Mouse (Mus musculus) cerebellum, adult 11-12 months (tissue): Measurements from ENCODE around the gene Ankrd11.

Experiments used
- DNase-seq: peaks from one replicate; pipeline ENCODE4 v3.0.0; 2022

The Ankrd11 gene

DNA sequence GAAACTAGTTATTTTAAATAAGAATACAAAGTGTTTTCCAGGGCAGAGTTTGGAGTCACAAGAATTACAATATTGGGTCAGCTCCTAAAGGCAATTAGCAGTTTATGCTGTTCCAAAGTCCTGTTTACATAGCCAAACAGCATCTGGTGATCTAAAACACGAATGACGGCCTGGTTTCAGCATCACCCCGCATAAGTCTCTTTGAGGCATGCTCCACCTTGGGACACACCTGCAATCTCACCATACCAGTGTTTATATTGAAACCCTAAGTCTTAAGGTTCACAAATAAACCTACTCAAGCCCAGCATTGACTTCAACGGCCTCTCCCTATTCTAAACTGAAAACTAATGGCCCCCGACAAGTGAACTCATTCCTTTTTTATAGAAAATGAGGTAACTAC is 81.8 kb downstream of the Ankrd11 start:
- no peak for DNase-seq

DNA sequence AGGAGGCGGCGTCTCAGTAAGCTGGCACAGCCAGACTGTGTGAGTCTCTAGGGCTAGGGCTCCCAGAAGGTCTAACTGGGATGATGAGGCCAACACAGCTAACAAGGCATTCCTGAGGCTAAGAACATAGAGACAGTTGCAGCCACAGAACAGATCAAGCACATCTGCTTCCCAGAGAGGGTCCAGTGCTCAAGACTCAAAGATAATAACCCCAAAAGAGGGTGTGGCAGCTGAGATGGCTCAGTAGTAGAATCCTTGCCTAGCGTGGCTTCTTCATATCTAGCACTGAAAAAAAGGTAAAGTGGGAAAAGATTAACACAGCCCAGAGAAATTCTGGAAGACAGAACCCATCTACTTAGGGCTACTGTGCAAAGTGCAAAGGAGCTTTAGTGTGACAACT is 86.1 kb downstream of the Ankrd11 start:
- no peak for DNase-seq

DNA sequence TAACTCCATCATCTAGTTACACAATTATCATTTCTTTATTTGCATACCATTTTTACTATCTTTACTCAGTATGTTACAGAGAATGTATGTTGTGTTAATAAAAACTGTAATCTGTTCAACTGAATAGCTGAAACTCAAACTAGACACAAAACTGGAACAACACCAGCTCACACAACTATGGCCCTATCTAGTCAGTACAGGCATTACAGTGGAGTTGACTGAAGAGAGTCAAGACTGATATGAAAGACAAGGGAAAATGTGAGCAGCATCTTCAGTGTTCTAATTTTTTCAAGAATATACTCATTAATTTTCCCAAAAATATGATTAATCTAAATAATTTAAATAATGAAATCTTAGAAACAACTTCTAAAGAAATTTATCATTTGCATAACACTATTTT is 86.9 kb downstream of the Ankrd11 start:
- DNase-seq: no peak

DNA sequence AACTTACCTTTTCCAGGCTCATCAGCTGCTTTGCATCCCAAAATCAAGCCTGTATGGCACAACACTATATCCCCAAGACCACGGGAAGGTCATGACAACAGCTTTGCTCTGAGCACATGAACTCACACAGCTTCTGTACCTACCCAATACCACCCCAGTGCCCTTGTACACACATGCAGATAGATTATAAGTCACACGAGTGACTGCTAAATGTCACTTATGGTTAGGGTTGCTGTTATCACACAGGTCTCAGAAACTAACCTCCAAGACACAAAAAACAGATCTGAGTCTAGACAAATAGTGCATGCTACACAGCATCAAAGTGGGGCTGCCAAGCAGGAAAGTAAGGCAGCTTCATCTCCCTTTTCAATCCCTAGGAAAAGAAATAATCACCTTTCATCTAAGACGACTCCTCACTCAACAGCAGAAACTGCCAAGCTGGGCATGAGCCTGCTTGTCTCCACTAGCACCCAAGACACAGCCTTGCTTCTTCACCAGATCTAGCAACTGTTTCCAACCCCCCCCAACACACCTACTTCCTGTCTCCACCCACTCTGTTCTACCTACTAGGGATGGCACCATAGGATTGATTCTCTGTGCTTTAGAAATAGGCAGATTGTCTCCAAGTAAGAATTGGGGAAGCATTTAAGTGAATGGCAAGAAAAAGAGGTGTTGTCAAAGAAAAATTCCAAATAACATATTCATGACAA is 87.8 kb downstream of the Ankrd11 start:
- no peak for DNase-seq

- no peak for DNase-seq
Measured at GRCm38 (mm10) chr8:122953028-122953427, 89.0 kb downstream of the Ankrd11 start.

DNA sequence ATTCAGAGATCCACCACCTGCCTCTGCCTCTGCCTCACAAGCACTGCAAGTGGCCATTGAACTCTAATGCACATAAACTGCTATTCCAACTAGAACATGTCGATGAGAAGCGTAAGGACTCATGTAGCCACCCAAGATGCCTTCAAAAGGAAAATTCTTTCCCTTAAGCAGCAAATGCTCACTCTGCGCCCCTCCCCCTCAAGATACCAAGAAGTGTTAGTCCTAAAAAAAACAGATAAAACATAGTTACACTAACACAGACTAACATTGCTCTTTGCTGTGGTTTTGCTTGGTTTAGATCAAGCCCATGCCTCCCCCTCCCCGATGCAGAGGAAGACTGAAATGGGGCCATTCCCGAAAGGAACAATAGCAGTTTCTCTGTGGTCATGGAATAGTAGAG is 90.6 kb downstream of the Ankrd11 start:
- no peak for DNase-seq

GRCm38 (mm10) chr8:122949701-122950100 is 92.4 kb downstream of the Ankrd11 start:
- DNase-seq: no peak

DNA sequence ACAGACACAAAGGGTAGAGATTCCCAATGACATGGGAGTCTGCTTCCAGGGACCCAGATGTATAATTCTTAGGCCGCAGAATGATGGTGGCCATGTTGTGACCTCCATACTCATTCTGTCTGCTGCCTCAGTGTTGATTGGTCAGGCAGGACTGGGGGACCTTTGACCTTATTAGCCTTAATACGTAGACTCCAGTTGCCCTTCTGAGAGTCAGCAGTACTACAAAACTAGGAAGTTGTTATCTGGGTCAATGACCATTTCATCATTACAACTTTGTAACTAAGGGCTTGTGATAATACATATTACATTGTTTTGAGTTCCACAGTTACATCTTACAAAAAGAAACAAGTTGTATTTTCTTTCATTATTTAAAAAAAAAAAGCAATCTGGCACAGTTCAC is 96.3 kb downstream of the Ankrd11 start:
- no peak for DNase-seq

DNA sequence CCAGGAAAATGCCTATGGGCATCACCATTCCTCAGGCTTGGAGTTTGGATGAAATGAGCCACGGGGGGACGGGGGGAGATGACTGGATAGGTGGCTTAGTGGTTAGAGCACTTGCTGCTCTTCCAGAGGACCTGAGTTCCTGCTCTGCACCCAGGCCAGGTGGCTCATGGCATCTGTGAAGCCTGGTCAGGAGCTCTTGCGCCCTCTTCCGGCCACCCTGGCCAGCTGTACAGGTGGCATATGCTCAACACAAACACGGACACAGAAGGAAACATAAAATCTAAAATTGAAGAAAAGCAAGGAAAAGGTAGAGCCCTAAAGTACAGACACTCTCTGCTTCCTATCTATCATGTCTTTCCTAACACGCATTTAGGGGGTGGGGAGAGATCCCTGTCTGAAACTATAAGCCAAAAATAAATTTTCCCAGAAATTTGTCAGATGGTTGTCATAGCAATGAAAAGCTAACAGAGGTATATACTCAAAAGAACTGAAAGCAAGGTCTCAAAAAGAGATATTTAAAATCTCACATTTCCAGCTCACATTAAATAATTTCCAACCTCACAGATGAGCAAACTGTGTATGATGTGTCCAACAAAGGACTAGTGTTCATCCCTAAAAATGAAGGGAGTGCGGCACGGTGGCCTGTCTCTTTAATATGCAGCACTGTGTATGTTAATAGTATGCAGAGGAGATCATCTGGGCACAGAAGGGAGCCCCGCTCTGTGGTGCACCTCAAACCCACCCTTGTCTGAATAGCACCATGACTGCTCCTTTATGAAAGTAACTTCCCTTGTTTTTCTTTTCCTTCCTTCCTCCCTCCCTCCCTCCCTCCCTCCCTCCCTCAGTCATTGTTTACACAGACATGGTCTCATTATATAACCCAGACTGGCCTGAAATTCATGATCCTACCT is 99.0 kb downstream of the Ankrd11 start:
- peak; percentile 59 for DNase-seq

DNA sequence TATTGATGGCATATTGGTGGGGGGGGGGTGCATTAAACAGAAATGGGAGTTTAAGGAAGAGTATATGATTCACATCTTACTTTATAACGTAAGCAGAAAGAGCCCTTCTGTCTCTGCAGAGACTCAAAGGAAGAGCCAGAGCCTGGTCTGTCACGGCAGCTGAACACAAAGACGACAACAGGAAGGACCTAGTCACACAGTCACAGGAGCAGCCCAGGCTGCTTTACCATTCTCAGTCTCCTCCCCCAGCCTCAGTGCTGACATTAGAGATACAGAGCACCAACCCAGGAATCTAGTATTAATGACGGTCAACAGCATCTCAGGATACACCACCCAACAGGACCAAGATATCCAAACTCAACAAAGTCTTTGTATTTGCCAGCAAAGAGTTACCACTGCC is 103.5 kb downstream of the Ankrd11 start:
- no peak for DNase-seq

GRCm38 (mm10) chr8:122938170-122938569 is 103.9 kb downstream of the Ankrd11 start:
- peak; percentile 56 for DNase-seq

DNA sequence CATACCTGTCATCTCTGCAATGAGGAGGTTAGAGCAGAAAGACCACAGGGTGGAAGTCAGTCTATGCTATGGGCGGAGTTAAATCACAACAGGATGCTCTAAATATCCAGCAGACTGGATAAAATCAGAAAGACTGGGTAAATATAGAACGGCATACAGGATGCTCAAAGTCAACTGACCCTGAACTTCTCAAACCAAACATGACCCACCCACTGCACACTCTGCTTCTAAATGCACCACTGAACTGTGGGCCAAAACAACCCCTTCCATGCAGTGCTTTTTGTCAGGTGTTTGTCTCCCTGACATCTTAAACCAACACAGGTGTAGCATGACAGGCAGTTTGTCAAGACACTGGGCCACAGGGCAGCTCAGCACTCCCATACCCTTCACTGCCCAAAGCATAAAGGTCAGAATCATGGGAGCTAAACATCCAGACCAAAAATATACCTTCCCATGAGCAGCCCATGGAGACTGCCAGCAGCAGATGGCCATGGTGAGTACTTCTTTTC is 104.5 kb downstream of the Ankrd11 start:
- DNase-seq: peak; percentile 64

DNA sequence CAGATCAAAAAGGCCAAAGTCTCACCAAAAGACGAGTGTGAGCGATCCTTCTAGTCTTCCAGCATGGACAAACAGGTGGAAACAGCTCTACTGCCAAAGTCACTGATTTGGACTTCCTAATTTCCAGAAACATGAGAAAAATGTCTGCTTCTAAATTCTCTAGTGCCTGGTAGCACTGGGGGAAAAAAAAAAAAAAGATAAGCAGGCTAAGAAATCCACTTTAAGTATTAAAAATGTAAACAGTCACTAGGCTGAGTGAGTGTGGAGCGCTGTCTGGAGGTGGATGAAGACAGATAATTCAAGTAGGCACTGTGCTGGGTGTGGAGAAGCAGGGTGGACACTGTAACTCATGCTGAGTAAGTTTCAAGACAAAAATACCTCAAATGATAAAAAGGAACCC is 106.2 kb downstream of the Ankrd11 start:
- no peak for DNase-seq

DNA sequence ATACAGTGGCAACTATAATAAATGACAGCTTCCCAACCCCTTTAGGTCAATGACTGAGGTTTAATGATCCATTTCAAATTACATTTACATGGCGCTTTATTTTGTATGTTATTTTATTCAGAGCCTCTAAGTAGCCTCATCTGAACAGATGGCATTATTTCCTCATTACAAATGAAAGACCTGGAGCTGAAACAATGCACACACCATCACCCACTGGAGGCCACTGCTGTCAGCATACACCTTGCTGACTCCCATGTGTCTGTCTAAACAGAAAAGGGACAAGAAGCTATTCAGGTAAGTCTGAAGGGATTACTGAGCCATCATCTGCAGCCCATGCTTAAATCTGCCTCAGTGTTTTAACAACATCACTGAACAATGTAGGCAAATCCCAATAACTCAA is 107.0 kb downstream of the Ankrd11 start:
- peak; percentile 67 for DNase-seq

DNA sequence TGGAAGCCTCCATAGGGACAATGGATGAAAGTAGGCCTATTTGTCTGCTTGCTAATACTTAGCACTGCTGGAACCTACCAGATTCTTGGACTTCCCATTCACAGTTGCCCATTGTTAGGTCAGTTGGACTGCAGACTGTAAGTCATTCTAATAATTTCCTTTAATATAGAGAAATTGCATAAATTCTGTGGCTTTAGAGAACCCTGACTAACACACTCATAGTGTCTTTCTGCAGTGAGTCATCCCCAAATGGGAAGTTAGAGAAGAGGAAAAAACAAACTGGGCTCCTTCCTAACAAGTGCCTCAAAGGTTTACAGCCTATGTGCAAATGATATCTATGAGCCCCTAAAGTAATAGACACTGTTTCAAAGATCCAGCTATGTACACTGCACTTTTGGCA is 108.1 kb downstream of the Ankrd11 start:
- DNase-seq: no peak

DNA sequence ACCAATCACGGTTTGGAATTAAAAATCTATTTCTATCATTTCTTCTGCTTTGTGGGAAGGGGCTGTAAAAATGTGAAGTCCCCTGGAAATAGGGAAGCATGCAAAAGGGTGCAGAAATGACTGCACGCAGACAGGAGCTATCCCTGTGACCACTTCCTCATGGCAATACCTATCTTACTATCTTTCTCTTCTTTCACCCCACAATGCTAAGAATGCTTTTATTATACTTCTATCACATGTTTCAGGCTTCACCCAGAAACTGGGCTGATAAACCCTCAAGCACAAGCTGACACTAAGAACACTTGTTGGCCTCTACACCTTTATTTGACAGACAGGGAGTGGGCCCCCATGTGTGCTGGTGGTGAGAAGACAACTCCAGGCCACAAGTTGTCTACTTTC is 109.5 kb downstream of the Ankrd11 start:
- no peak for DNase-seq

DNA sequence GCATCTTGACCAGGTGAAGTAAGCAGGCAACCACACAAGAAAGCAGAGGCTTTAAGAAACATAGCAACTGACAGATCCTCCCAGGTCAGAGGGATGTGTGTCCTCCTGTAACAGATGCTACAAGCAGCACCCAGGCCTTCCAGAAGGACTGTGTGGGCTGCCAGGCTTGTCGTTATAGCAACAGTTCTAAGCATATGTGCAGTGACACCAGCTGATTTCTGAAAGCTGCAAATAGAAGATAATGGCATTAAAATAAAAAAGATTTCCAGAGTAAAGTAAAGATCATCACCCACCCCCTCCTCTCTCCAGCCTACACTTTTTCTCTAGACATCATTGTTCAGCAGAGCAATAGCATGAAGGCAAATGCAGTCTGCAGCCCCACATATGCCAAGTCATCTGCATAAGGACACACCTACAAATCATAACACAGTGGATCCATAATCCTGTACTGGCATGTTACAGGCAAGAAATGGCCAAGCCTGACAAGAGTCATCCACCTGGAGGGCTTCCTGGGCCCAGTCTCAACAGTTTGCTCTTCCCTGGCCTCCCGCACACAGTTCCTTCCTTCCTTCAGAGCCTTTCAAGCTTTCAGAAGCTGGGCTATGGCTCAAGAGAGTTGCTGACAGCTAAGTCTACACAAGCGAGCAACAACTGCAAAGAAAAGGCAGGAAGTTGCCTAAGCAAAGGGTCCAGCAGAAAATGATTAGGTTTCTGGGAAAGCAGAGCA is 110.1 kb downstream of the Ankrd11 start:
- DNase-seq: peak; percentile 60

DNA sequence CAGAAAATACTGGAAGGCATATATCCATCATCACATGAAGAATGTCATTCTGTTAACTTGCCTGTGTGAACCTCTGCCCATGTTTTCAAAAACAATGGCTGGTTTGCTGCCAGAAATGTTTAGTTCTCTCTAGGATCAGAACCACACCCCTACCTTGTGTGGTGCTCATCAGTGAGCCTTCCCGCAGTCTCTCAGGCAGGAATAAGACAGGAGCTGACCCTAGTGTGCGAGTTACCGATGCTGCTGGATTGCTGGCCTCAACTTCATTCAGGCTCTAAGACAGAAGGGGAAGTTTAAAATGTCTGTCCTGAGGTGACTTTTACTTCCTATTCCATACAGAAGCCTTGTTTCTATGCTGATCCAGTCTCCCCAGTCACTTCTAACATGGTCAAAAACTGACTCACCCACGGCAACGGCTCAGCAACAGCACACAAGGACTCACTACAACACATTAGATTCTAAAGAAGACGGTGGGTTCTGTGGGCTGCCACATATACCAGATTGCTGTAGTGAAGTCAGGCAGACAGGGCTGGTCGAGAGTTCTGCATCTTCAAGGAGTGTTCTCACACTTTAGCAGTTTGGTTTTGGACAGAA is 113.3 kb downstream of the Ankrd11 start:
- no peak for DNase-seq

GRCm38 (mm10) chr8:122927841-122928240 is 114.2 kb downstream of the Ankrd11 start:
- no peak for DNase-seq

DNA sequence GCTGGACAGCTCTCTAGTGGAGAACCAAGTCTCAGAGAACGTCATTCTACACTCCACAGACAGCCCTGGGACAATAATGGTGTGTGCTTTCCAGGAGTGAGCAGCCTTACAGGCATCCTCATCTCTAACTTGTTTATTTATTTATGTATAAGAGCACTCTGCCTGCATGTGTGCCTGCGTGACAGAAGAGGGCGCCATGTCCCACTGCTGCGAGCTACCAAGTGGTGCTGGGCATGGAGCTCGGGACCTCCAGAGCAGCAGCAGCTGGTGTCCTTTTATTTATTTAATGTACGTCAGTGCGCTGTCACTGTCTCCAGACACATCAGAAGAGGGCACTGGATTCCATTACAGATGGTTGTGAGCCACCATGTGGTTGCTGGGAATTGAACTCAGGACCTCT is 115.3 kb downstream of the Ankrd11 start:
- DNase-seq: no peak

DNA sequence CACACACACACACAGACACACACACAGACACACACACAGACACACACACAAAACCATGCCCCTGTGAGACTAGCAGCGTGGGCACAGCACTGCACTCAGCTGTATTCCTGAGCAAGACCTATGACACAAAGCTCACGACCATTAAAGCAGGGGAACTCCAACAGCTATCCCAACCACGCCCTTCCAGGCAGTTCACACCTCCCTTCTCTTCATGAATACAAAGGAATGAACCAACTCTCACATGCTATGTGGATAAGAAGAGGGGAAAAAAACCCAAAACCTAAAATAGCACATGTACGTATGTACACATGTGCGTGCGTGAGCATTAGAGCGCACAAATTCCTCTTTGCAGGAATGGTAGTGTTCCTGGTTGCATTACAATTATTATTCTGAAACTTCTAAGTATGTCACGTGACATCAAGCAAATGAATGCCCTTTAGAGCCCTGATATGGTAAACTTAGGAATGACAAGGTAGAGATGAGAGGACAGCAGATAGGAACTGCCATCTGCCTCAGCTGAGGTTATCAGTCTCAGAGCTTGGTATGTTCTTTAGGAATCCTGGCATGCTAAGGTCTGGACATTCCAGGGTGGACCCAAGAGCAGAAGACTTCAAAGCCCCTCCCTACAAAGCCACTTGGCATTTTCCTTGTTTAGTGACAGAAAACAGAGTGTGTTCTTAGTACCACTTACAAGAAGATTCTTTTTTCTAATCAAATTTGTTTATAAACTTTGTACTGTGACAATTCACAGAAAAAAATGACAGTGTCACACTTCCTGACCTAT is 115.9 kb downstream of the Ankrd11 start:
- no peak for DNase-seq

DNA sequence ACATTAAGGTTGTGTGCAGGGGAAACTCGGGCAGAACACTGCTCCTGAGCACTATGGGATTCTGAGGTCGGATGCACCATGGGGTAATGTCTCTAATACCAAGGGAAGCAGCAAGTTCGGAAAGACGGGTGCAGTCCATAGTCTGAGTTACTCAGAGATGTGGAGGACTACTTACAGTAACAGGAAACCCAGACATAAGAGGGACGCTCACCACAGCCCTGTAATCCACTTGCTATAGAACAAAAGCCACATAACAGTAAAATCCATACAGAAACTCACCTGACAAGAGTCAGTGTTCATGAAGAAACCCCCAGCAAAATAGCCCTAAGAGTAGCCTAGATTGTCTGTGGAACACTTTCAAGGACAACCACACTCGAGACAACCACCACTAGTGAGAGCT is 118.0 kb downstream of the Ankrd11 start:
- no peak for DNase-seq
